Comparison of ENCODE assay signal across 33 mouse cellular contexts in the genomic region with DNA sequence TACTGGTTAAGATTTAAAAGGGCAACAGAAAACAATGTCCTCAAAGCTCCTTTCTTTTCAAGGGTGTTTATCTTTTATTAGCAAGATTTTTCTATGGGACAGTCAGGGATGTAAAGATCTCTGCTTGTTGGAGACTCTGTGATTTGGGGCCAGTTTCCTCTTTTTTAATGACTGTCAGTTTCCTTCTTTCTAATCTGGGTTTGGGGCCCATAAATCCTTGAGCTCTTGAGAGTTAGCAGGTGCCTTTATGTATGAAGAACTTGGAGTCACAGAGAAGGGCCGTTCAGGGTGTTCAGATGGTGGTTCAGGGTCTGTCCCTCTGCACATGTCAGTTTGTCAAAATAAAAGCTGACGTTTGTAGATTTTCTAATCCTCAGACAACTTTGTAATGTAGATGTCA. TPM values are rescaled to one million over a fixed set of nuclear protein-coding genes. Genes with fewer than 3 reads are reported as not detected.
"Had no signal": no experiment of that assay in that cellular context is flagged by ENCODE, and none has a peak within 500 bp of the region (broad histone marks: within the 10 kb centered on the region; RNA-seq: fewer than 3 reads in every experiment).

No protein-coding gene starts in this region.

- H3K9ac ChIP-seq: limb, embryonic 12.5 days; limb, embryonic 15.5 days; liver, embryonic 14.5 days; liver, postnatal 0 days; lung, embryonic 14.5 days; midbrain, embryonic 12.5 days had no signal

- H3K27ac ChIP-seq: limb, embryonic 12.5 days; limb, embryonic 15.5 days; liver, embryonic 14.5 days; macrophage; midbrain, embryonic 12.5 days; stomach, postnatal 0 days had no signal

- H3K4me1 ChIP-seq: limb, embryonic 12.5 days; limb, embryonic 15.5 days; midbrain, embryonic 12.5 days had no signal

- H3K4me2 ChIP-seq: limb, embryonic 12.5 days; limb, embryonic 15.5 days; liver, embryonic 11.5 days; lung, embryonic 14.5 days; midbrain, embryonic 12.5 days had no signal

- ATAC-seq: liver, postnatal 0 days; lung, postnatal 0 days; midbrain, embryonic 16.5 days had no signal

- H3K4me3 ChIP-seq: limb, embryonic 12.5 days; limb, embryonic 15.5 days; midbrain, embryonic 12.5 days; myocyte had no signal

- H3K36me3 ChIP-seq: limb, embryonic 12.5 days; limb, embryonic 15.5 days; midbrain, embryonic 12.5 days had no signal

- DNase-seq: kidney, adult 18-20 months; kidney, adult 9 months; kidney, postnatal 14 days; kidney, postnatal 4 days; left cerebral cortex, postnatal 4 days; liver, postnatal 0 days; lung, embryonic 14.5 days; right cerebral cortex, adult 18-20 months; right cerebral cortex, postnatal 14 days; right cerebral cortex, postnatal 4 days; thymus, adult 2 months; thymus, postnatal 14 days; thymus, postnatal 4 days had no signal

- H3K27me3 ChIP-seq: limb, embryonic 12.5 days; limb, embryonic 15.5 days; midbrain, embryonic 12.5 days had no signal

- H3K9me3 ChIP-seq: limb, embryonic 12.5 days; limb, embryonic 15.5 days; midbrain, embryonic 12.5 days had no signal

RNA-seq across cellular contexts. Expression of a gene that starts 11.9 kb away (rescaled TPM):
- total RNA-seq: layer of hippocampus, adult 18-20 months; layer of hippocampus, postnatal 14 days; left cerebral cortex, adult 8-10 months; left cerebral cortex, postnatal 14 days; left cerebral cortex, postnatal 4 days; megakaryocyte-erythroid progenitor cell, adult 5-6 weeks; monocyte, adult 5-6 weeks had no signal
- polyA plus RNA-seq: kidney, embryonic 16.5 days; limb, embryonic 12.5 days; limb, embryonic 15.5 days; liver, embryonic 11.5 days; liver, embryonic 14.5 days; liver, postnatal 0 days; lung, embryonic 14.5 days; lung, postnatal 0 days; macrophage; midbrain, embryonic 12.5 days; midbrain, embryonic 16.5 days; myocyte; neural tube, embryonic 11.5 days; neural tube, embryonic 14.5 days; stomach, embryonic 14.5 days; stomach, postnatal 0 days; thymus, adult 2 months had no signal

RNA-seq across cellular contexts. Expression of a gene that starts 52.9 kb away (rescaled TPM):
- total RNA-seq: layer of hippocampus, adult 18-20 months; layer of hippocampus, postnatal 14 days; left cerebral cortex, adult 8-10 months; left cerebral cortex, postnatal 14 days; left cerebral cortex, postnatal 4 days; megakaryocyte-erythroid progenitor cell, adult 5-6 weeks; monocyte, adult 5-6 weeks had no signal
- polyA plus RNA-seq: kidney, embryonic 16.5 days; limb, embryonic 12.5 days; limb, embryonic 15.5 days; liver, embryonic 11.5 days; liver, embryonic 14.5 days; liver, postnatal 0 days; lung, embryonic 14.5 days; lung, postnatal 0 days; macrophage; midbrain, embryonic 12.5 days; midbrain, embryonic 16.5 days; myocyte; neural tube, embryonic 11.5 days; neural tube, embryonic 14.5 days; stomach, embryonic 14.5 days; stomach, postnatal 0 days had no signal
